Mouse (Mus musculus) right cerebral cortex, adult 2 months (tissue): ENCODE measurements at regions not wholly inside any gene's neighbourhood (a gene's known extent, or its start where the extent isn't known, plus 50 kb on each side); places are given as distances from the start of the nearest gene placed in this dataset.
A peak's percentile ranks its signal among the peaks of the same experiment; 100 is the strongest.

Experiments
- DNase-seq, 2 experiments: peaks; one replicate each; pipeline ENCODE4 v3.0.0; 2021 to 2022; ENCODE audit warnings: low spot score in 2 of 2

GRCm38 (mm10) chrX:67061216-67061615 lies 412.1 kb downstream of the Slitrk2 start:
- DNase-seq: peak; percentile 23

GRCm38 (mm10) chrX:67062509-67063030 lies 413.5 kb downstream of the Slitrk2 start:
- DNase-seq: no peak

GRCm38 (mm10) chrX:67092395-67092794 lies 443.3 kb downstream of the Slitrk2 start:
- DNase-seq: no peak
